Mouse (Mus musculus) brain, adult 10 weeks (tissue): ENCODE measurements around the gene Igfbpl1. TPM values are rescaled to one million over a fixed set of nuclear protein-coding genes. Genes with fewer than 3 reads are reported as not detected.

Experiments
- polyA plus RNA-seq: library from polyadenylated mRNA; stranded (reverse); fragments of 350-450 nt; fragmentation: Illumina TruSeq; extraction: RNeasy Lipid Tissue Mini Kit (QIAGEN cat#74804); gene quantifications from one replicate; pipeline ENCODE4 v1.2.3, GENCODE M21; 2015; ENCODE audit warnings: low read depth, low replicate concordance

The Igfbpl1 gene
- 0.89 TPM for polyA plus RNA-seq

DNA sequence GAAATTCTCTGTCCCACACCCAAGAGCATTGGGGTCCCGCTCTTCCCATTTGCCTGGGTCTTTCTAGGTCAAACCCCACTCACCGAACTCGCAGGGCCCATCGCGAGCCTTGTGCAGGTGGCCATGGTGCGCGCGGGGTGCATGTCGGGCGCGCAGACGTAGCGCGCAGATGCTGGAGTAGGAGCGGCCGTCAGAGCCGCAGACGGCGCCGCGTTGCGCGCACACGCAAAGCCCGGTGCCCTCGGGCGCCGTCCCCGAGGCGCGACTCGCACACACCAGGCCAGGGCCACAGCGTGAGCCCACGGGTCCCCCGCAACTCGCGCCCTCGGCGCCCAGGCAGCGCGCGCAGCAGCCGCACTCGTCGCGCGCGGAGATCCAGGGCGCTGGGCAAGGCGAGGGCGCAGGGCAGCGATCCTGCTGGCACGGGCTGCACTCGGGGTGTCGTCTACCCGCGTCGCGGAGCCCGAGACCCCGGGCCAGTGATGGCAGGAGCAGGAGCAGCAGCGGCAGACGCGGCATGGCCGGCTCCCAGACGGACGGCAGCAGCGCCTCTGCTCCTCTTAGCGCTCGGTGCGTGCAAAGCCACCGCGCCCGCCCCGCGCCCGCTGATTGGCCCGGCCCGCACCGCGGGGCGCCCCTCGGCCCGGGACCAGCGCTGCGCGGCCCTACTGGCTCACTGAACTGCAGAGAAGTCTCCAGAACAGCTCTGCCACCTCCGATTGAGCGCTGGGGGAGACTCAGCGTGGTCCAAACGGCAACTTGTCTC is at the start of gene Igfbpl1:
Gene Igfbpl1, minus strand, starts transcription at position 649 of the 766 bp plus-strand sequence.

DNA sequence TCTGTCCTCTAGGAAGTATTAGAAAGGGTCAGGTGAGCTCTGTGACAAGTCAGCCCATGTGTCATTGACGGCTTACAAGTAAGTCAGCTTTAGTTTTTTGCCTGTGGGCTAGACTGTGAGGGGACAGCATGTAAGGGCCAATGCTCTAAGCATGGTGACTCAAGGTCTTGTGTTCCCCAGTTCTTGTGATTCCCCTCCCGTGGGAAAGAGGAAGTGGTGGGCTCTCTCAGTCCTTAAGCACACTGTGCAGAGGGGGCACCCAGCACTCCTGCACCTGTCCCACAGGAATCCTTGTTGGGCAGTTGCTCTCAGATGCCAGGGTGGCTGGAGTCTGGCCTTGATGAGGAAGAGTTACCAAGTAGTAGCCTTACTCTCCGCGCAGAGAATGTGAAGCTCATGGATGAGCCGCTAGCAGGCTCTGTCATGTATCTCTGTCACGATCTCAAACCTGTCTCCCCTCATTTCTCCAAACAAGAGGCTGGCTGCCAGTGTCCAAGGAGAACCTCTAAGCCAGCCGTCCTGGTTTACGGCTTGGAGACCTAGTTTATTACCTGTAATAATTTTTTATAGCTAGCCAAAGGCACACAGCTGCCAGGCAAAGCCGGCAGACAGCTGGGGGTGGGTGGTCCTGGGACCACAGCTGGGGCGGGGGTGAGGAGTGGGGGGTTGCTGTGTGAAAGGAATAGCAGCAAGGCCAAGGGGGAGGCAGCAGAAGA is 21.5 kb upstream of the Igfbpl1 start, which contains the start of gene Stra6l:
Gene Stra6l, plus strand, starts transcription at position 556 of the 716 bp plus-strand sequence.

DNA sequence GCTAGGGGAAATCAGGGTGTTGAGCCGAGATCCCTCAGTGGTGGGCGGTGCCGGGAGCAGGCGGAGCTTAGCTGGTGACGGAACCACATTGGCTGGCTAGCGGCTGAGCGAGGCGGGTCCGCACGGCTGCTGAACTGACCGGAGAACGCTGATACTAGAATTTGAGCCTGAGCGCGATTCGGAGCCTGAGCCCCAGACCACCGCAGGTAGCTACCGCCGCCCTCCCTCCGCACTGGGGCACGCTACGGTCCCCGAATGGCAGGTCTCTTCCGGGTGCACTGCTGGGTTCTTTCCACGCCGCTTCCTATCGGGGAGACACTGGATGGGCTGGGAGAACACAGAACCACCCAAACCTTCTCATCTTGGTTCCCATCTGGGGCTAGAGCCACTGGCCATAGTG is 27.8 kb downstream of the Igfbpl1 start, which contains the start of gene Aldh1b1:
Gene Aldh1b1, plus strand, starts transcription at position 59 of the 400 bp plus-strand sequence.

Other genes with a start within 250 kb of the Igfbpl1 start
- gene Aldh1b1, start 27.9 kb downstream of the Igfbpl1 start, polyA plus RNA-seq = 8.6 TPM
- gene Stra6l, start 21.7 kb upstream of the Igfbpl1 start, polyA plus RNA-seq = 0.07 TPM
- gene Ccdc180, start 63.4 kb upstream of the Igfbpl1 start, polyA plus RNA-seq = 0.80 TPM
- 34.0 TPM for gene Tdrd7, start 138.4 kb upstream of the Igfbpl1 start, polyA plus RNA-seq
- gene Tmod1, start 212.0 kb upstream of the Igfbpl1 start, polyA plus RNA-seq = 44.9 TPM